Mouse (Mus musculus) layer of hippocampus, adult 18-20 months (tissue): ENCODE data around the gene Tspan5. TPM values are rescaled to one million over a fixed set of nuclear protein-coding genes. Genes with fewer than 3 reads are reported as not detected.

ENCODE experiments used
- DNase-seq, 2 experiments: peaks; one replicate each; pipeline ENCODE4 v3.0.0; 2022; ENCODE audit warnings: low spot score in 2 of 2
- total RNA-seq, 2 experiments: library from RNA; stranded (reverse); gene quantifications; 2 replicates each; pipeline ENCODE4 v1.2.3; 2021

The Tspan5 gene
- total RNA-seq, 2 experiments from 2014 or later: 197 to 205 TPM

GRCm38 (mm10) chr3:138875282-138875681 is 133.3 kb downstream of the Tspan5 start:
- no peak for DNase-seq

GRCm38 (mm10) chr3:138875936-138876335 is 133.9 kb downstream of the Tspan5 start:
- DNase-seq: no peak

- no peak for DNase-seq
Observed at GRCm38 (mm10) chr3:138876418-138876817, 134.4 kb downstream of the Tspan5 start.

- no peak for DNase-seq
Observed at GRCm38 (mm10) chr3:138876931-138877361, 135.0 kb downstream of the Tspan5 start.

- no peak for DNase-seq
Observed at GRCm38 (mm10) chr3:138877741-138878140, 135.7 kb downstream of the Tspan5 start.

GRCm38 (mm10) chr3:138880999-138881724 is 139.2 kb downstream of the Tspan5 start:
- no peak for DNase-seq

- no peak for DNase-seq
Observed at GRCm38 (mm10) chr3:138881725-138882347, 139.8 kb downstream of the Tspan5 start.

GRCm38 (mm10) chr3:138886121-138886520 is 144.1 kb downstream of the Tspan5 start:
- DNase-seq: no peak

- peak in 1 of 2 experiments; percentile 68 for DNase-seq
Observed at GRCm38 (mm10) chr3:138889214-138889613, 147.2 kb downstream of the Tspan5 start.

GRCm38 (mm10) chr3:138889769-138890295 is 147.8 kb downstream of the Tspan5 start:
- no peak for DNase-seq

GRCm38 (mm10) chr3:138893520-138893919 is 151.5 kb downstream of the Tspan5 start:
- DNase-seq: no peak

GRCm38 (mm10) chr3:138897500-138897899 is 155.5 kb downstream of the Tspan5 start:
- DNase-seq: no peak

GRCm38 (mm10) chr3:138898055-138898454 is 156.1 kb downstream of the Tspan5 start:
- DNase-seq: no peak

- peak in 1 of 2 experiments; percentile 43 for DNase-seq
Observed at GRCm38 (mm10) chr3:138900571-138901141, 158.7 kb downstream of the Tspan5 start.

GRCm38 (mm10) chr3:138905678-138906077 is 163.7 kb downstream of the Tspan5 start:
- DNase-seq: no peak

- DNase-seq: peak; percentile 39 to 69
Observed at GRCm38 (mm10) chr3:138906112-138906880, 164.3 kb downstream of the Tspan5 start.

GRCm38 (mm10) chr3:138909313-138909712 is 167.3 kb downstream of the Tspan5 start:
- DNase-seq: no peak

- DNase-seq: no peak
Observed at GRCm38 (mm10) chr3:138912504-138912903, 170.5 kb downstream of the Tspan5 start.

- DNase-seq: no peak
Observed at GRCm38 (mm10) chr3:138914626-138915288, 172.8 kb downstream of the Tspan5 start.

- no peak for DNase-seq
Observed at GRCm38 (mm10) chr3:138916591-138916990, 174.6 kb downstream of the Tspan5 start.

- no peak for DNase-seq
Observed at GRCm38 (mm10) chr3:138917016-138917415, 175.0 kb downstream of the Tspan5 start.
